Mouse (Mus musculus) adrenal gland, postnatal 36 days (tissue): Measurements from ENCODE around the gene Foxp4. TPM values are rescaled to one million over a fixed set of nuclear protein-coding genes. Genes with fewer than 3 reads are reported as not detected.
A peak's percentile ranks its signal among the peaks of the same experiment; 100 is the strongest.
"Not testable (repeated sequence)": the region's sequence is repeated elsewhere in the genome, so short reads cannot be mapped to it uniquely, and the experiment has no call there.

Source experiments
- DNase-seq, 2 experiments: peaks; one replicate each; pipeline ENCODE4 v3.0.0; 2021; ENCODE audit warnings: mixed read lengths in 1 of 2
- total RNA-seq, 2 experiments: library from RNA; stranded (reverse); gene quantifications; 2 replicates each; pipeline ENCODE4 v1.2.3; 2021

Gene Foxp4
- total RNA-seq, 2 experiments from 2014 or later, result 23.0 to 23.6 TPM

- no peak for DNase-seq
These were observed 69.5 kb downstream of the Foxp4 start for GRCm38 (mm10) chr17:47854908-47855307.

DNA sequence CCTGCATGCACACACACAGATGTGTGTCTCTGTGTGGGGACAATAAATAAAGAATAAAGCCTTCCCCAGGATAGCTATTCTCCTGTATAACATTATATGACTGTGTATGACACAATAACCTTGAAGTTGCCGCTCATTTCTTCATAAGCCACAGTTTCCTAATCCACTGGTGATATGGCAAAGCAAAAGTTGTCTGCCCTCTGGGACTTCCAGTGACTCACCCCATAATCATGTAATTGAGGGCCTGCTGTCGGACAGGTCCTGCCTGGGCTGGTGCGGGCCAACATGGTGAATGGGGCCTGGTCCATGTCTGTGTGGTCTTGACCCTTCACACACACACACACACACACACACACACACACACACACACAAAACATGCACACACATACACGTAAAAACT is 70.7 kb downstream of the Foxp4 start:
- DNase-seq, result peak in 1 of 2 experiments; percentile 28

DNA sequence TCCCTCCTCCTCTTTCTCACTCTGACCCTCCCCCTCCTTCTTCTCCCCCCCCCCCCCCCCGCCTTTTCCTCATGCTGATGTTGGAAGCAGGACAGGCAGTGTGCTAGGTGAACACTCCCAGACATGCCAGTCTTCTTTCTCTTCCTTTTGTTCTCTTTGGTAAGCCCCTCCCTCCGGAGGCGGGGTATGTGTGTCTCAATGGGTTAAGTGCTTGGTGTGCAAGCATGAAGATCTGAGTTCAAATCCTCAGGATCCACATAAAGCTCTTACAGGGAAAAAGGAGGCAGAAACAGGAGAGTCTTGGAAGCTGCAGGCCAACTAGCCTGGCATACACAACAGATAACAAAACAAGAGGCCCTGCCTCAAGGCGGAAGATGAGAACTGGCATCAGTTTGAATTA is 71.1 kb downstream of the Foxp4 start:
- DNase-seq, result no peak

DNA sequence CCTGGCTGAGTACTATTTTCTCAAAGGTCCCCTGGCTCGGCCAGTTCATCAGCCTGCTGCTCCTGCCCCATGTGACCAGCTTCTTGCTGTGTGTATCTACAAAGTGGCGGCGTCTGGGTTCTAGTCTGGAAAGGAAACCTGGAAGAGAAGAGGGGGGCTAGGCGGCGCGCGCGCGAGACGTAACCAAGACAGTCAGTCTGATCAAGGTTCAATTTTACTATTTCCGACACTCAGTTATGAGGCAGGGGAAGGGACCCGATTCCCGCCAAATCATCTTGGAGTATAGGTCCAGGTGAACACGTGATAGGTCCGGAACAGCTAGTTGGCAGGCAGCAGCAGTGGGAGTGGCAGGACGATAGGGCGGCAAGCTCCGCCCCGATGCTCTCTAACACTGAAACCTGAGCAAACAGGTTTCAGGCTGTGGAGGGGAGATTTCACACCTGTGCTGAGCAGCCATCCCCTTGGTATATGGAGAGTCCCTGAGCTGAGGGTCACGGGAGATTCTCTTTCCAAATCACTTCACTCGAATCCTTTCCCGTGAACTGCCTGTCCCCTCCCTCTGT is 72.6 kb downstream of the Foxp4 start:
- not testable (repeated sequence) for DNase-seq

- no peak for DNase-seq
These were observed 73.7 kb downstream of the Foxp4 start for GRCm38 (mm10) chr17:47850639-47851314.

DNA sequence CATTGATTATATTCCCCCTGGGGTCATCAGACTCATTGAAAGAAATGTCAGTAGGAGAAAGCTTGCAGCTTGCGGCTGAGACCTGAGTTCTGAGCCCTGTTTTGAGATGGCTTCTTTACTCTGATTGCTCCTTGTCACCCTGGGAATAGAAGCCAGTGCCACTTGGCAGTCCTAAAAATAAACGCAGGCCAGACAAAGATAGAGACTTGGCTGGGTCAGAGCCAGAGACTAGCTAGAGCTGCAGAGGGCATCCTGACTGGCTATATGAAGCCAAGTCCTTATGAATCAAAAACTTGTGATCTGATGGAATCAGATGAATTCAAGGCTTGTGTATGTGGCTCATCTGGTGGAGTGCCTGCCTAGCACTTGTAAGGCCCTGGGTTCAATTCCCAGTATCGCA is 74.4 kb downstream of the Foxp4 start:
- DNase-seq, result no peak

DNA sequence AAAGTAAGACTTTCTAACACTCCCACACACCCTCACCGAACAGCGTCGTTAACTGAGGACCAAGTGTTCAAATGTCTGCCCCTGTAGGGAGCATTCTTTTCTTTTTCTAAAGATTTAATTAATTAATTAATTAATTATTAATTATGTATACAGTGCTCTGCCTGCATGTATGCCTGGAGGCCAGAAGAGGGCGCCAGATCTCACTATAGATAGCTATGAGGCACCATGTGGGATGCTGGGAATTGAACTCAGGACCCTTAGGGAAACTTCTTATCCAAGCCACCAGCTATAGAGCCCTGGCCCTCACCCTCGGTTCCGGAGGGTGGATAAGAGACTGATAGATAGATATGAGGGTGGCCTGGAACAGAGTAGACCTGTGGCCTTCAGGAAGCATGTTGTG is 76.5 kb downstream of the Foxp4 start:
- DNase-seq, result no peak

DNA sequence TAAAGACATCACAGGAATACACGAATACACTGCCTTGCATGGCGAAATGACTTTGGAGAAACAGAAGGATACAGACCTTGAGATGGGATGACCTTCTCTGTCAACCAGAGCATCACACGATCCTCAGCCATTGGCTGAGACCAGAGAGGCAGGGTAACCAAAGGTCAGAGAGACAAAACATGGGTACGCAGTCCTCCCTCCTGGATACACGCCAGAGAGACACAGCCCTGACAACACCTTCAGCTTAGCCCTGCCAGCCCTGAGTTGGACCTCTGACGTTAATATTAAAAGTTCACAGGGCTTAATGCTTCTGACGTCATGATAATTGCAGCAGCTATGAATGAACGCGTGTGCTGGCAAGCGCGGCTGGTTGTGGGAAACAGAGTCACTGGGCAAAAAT is 78.8 kb downstream of the Foxp4 start:
- peak in 1 of 2 experiments; percentile 22 for DNase-seq

- DNase-seq, result no peak
These were observed 81.0 kb downstream of the Foxp4 start for GRCm38 (mm10) chr17:47843465-47843864.

- DNase-seq, result peak; percentile 94 to 95
These were observed 82.4 kb downstream of the Foxp4 start for GRCm38 (mm10) chr17:47841931-47842623.

DNA sequence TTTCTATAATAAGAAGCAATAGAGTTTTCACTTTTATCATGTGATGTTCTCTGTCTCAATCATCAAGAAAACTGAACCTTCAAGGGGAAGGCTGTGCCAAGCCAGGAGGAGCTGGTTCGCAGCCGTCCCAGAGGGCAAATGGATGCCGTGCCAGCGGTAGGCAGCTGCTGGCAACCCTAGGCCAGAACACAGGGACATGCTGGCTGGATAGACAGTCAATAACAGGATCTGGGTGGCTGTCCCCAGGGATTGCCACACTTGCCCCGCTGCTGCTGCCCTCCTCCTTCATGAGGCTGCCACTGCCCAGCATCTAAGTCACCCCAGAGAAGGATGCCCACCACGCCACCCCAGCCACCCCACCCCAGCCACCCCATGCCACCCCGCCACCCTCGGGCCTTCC is 82.9 kb downstream of the Foxp4 start:
- DNase-seq, result peak in 1 of 2 experiments; percentile 37

DNA sequence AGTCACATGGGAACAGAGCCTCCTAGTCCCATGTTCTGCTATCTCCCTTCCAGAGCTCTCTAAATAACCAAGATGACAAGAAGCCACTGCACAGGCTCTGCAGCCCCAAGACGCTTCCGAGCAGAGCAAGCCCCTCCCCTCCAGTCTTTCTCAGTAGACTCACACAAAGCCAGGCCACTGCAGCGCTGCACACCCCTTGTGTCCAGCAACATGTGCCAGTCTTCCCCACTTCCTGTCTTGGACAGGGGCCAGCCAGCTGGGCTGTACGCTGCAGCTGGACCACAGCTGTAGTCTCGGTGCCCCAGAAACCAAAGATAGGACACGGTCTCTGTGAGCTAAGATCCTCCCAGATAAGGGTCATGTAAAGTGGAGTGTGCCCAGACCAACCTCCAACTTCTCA is 86.6 kb downstream of the Foxp4 start:
- DNase-seq, result no peak

DNA sequence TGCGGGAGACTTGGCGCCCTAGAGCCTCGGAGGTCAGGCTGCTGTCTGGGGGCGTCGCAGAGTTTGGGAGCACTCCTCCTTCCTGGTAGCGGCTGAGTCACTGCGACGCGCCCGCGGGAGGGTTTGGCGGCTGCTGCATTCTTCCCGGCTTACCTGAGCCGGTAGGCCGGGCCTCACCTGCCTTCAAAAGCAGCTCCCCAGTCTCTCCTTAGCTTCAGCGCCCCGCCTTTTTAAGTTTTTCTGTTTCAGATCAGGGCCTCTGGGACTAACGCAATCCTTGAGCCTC is 90.0 kb downstream of the Foxp4 start, which contains the start of gene Mdfi:
Gene Mdfi (minus strand): TSS at position 210 of the 286 bp plus-strand sequence.
- DNase-seq, result peak; percentile 28 to 38

DNA sequence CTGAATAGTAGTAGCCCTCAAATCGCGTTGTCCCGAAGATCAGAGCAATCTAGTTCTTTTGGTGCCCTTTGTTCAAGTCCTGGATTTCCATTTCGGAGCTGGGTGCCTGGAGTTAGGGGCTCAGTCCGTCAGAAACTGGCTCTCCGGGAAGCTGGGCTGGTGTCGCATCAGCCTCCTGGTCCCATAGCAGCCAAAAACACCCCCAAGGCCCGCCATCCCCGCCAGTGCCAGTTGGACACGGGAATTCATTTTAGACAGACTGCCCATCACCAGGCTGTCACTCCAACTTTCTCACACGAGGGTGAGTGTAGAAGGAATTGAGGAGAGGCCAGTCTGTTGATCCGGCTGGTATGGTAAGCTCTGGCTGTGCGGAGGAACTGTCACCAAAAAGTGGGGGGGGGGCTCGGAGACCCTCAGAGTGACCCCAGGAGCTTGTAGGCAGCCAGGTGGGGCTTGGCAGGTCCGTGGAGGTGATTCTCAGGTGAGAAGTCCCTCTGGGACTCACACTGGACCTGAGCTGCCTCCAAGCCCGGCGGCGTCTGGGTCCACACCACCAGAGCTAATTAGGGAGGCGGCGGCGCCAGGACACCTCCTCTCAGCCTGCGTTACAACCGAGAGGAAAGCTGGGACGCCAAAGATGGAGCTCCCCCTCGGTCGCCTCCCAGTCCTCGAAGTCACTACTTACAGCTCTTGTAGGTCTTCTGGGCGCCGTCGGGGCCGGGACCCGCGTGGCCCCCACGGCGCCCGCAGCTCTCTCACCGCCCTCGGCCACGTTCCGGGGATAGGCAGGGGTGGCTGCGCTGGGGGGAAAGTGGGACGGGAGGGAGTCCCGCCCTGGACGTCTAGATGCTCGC is 90.6 kb downstream of the Foxp4 start:
- no peak for DNase-seq

- peak; percentile 44 to 70 for DNase-seq
These were observed 91.3 kb downstream of the Foxp4 start for GRCm38 (mm10) chr17:47833029-47833627.

DNA sequence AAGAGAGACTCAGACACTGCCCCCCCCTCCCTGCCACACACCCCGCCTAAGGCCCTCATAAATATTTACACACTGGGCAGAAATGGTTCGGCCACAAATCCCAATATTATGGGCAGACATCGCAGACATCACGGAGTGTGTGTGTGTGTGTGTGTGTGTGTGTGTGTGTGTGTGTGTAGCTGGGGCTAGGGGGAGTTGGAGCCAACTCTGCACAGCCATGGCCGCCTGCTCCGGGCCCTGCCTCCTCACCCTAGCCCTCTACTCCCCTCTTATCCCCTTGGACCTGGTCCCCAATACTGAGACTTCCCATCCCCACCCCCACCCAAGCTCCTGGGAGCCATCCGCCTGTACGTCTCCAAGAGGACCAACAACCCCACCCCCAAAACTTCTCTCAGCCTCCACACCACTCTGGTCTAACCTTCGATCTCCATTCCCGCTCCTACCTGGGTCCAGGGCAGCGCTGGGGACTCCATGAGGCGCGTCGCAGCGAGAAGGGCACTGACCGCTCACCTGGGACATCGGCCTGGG is 91.9 kb downstream of the Foxp4 start:
- DNase-seq, result no peak

DNA sequence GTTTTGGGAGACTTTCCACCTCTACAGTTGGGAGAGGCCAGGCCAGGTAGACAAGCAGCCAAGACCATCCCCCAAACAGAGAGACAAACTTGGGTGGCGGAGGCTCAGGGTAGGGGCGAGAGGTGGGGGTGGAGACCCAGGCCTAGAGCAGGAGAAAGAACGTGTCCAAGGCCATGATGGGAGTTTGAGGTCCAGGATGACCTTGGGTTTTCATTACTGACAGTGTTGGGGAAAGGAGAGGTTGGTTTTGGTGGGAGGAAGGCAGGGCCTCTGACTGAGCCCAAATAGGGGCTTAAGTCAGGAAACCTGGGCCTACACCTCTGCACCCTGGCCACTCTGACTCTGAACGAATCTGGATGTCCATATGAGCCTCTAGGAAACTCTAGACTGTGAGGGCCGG is 92.7 kb downstream of the Foxp4 start:
- no peak for DNase-seq

- DNase-seq, result no peak
These were observed 93.3 kb downstream of the Foxp4 start for GRCm38 (mm10) chr17:47831161-47831560.

- no peak for DNase-seq
These were observed 103.1 kb downstream of the Foxp4 start for GRCm38 (mm10) chr17:47821339-47821738.

- DNase-seq, result no peak
These were observed 106.3 kb downstream of the Foxp4 start for GRCm38 (mm10) chr17:47818038-47818725.
